Mouse (Mus musculus): Measurements from ENCODE around the gene Cdk5rap3. TPM values are rescaled to one million over a fixed set of nuclear protein-coding genes. Genes with fewer than 3 reads are reported as not detected.

Gene Cdk5rap3
- polyA plus RNA-seq, 1 experiment, result 55.7 TPM

- TF ChIP-seq CTCF (IDR thresholded peaks at IDR 0.05; ENCODE audit: borderline replicate concordance, insufficient read depth, low read length) (no peak), POLR2A (IDR thresholded peaks at IDR 0.05; ENCODE audit: low read depth, low read length) (no peak)
- no peak overlapping the region for H3K27ac ChIP-seq (ENCODE audit: insufficient read depth, low read length)
- H3K4me3 ChIP-seq (ENCODE audit: insufficient read depth, low read length), result no peak overlapping the region
- no peaks in the 10 kb centered on the region for H3K4me1 ChIP-seq (ENCODE audit: control insufficient read depth, insufficient read depth, low read length)
Measured at GRCm38 (mm10) chr11:96934921-96935356, 18.6 kb upstream of the Cdk5rap3 start.

- no peak overlapping the region for H3K4me3 ChIP-seq (ENCODE audit: insufficient read depth, low read length)
- TF ChIP-seq POLR2A (IDR thresholded peaks at IDR 0.05; ENCODE audit: low read depth, low read length), result no peak
- no peak for TF ChIP-seq CTCF (IDR thresholded peaks at IDR 0.05; ENCODE audit: borderline replicate concordance, insufficient read depth, low read length)
- H3K4me1 ChIP-seq (ENCODE audit: control insufficient read depth, insufficient read depth, low read length), result no peaks in the 10 kb centered on the region
- H3K27ac ChIP-seq (ENCODE audit: insufficient read depth, low read length), result no peak overlapping the region
Measured at GRCm38 (mm10) chr11:96933562-96934276, 17.4 kb upstream of the Cdk5rap3 start.

GRCm38 (mm10) chr11:96931327-96932062 lies 15.2 kb upstream of the Cdk5rap3 start:
- Histone ChIP-seq H3K4me3 (ENCODE audit: insufficient read depth, low read length) (no peak overlapping the region), H3K4me1 (ENCODE audit: control insufficient read depth, insufficient read depth, low read length) (no peaks in the 10 kb centered on the region), H3K27ac (ENCODE audit: insufficient read depth, low read length) (no peak overlapping the region)
- TF ChIP-seq CTCF (IDR thresholded peaks at IDR 0.05; ENCODE audit: borderline replicate concordance, insufficient read depth, low read length) (no peak), POLR2A (IDR thresholded peaks at IDR 0.05; ENCODE audit: low read depth, low read length) (no peak)

- Histone ChIP-seq H3K4me3 (ENCODE audit: insufficient read depth, low read length) (no peak overlapping the region), H3K4me1 (ENCODE audit: control insufficient read depth, insufficient read depth, low read length) (no peaks in the 10 kb centered on the region), H3K27ac (ENCODE audit: insufficient read depth, low read length) (no peak overlapping the region)
- no peak for TF ChIP-seq POLR2A (IDR thresholded peaks at IDR 0.05; ENCODE audit: low read depth, low read length)
- TF ChIP-seq CTCF (IDR thresholded peaks at IDR 0.05; ENCODE audit: borderline replicate concordance, insufficient read depth, low read length), result no peak
Measured at GRCm38 (mm10) chr11:96929766-96930331, 13.6 kb upstream of the Cdk5rap3 start.

GRCm38 (mm10) chr11:96929096-96929765 lies 12.9 kb upstream of the Cdk5rap3 start:
- no peak overlapping the region for H3K27ac ChIP-seq (ENCODE audit: insufficient read depth, low read length)
- TF ChIP-seq CTCF (IDR thresholded peaks at IDR 0.05; ENCODE audit: borderline replicate concordance, insufficient read depth, low read length) (no peak), POLR2A (IDR thresholded peaks at IDR 0.05; ENCODE audit: low read depth, low read length) (no peak)

GRCm38 (mm10) chr11:96928691-96929090 lies 12.4 kb upstream of the Cdk5rap3 start:
- H3K4me3 ChIP-seq (ENCODE audit: insufficient read depth, low read length), result no peak overlapping the region
- TF ChIP-seq CTCF (IDR thresholded peaks at IDR 0.05; ENCODE audit: borderline replicate concordance, insufficient read depth, low read length) (no peak), POLR2A (IDR thresholded peaks at IDR 0.05; ENCODE audit: low read depth, low read length) (no peak)
- no peaks in the 10 kb centered on the region for H3K4me1 ChIP-seq (ENCODE audit: control insufficient read depth, insufficient read depth, low read length)
- H3K27ac ChIP-seq (ENCODE audit: insufficient read depth, low read length), result no peak overlapping the region

More at GRCm38 (mm10) chr11:96929096-96929765, 12.9 kb upstream of the Cdk5rap3 start:
- Histone ChIP-seq H3K4me1 (ENCODE audit: control insufficient read depth, insufficient read depth, low read length) (no peaks in the 10 kb centered on the region), H3K4me3 (ENCODE audit: insufficient read depth, low read length) (no peak overlapping the region)

GRCm38 (mm10) chr11:96928088-96928487 lies 11.8 kb upstream of the Cdk5rap3 start, which contains the start of gene Prr15l:
Gene Prr15l (plus strand): TSS chr11:96928104.
- Histone ChIP-seq H3K4me3 (ENCODE audit: insufficient read depth, low read length) (no peak within 1 kb of the TSS), H3K27ac (ENCODE audit: insufficient read depth, low read length) (no peak within 1 kb of the TSS), H3K4me1 (ENCODE audit: control insufficient read depth, insufficient read depth, low read length) (no peaks in the 10 kb centered on the region)
- TF ChIP-seq CTCF (IDR thresholded peaks at IDR 0.05; ENCODE audit: borderline replicate concordance, insufficient read depth, low read length) (no peak), POLR2A (IDR thresholded peaks at IDR 0.05; ENCODE audit: low read depth, low read length) (no peak)

GRCm38 (mm10) chr11:96926587-96926986 lies 10.3 kb upstream of the Cdk5rap3 start:
- Histone ChIP-seq H3K27ac (ENCODE audit: insufficient read depth, low read length) (no peak overlapping the region), H3K4me1 (ENCODE audit: control insufficient read depth, insufficient read depth, low read length) (no peaks in the 10 kb centered on the region), H3K4me3 (ENCODE audit: insufficient read depth, low read length) (no peak overlapping the region)
- no peak for TF ChIP-seq POLR2A (IDR thresholded peaks at IDR 0.05; ENCODE audit: low read depth, low read length)
- TF ChIP-seq CTCF (IDR thresholded peaks at IDR 0.05; ENCODE audit: borderline replicate concordance, insufficient read depth, low read length), result no peak

GRCm38 (mm10) chr11:96925469-96926148 lies 9.3 kb upstream of the Cdk5rap3 start:
- TF ChIP-seq POLR2A (IDR thresholded peaks at IDR 0.05; ENCODE audit: low read depth, low read length) (no peak), CTCF (IDR thresholded peaks at IDR 0.05; ENCODE audit: borderline replicate concordance, insufficient read depth, low read length) (no peak)

More at GRCm38 (mm10) chr11:96925469-96926148, 9.3 kb upstream of the Cdk5rap3 start:
- H3K4me1 ChIP-seq (ENCODE audit: control insufficient read depth, insufficient read depth, low read length), result no peaks in the 10 kb centered on the region
- H3K4me3 ChIP-seq (ENCODE audit: insufficient read depth, low read length), result no peak overlapping the region
- no peak overlapping the region for H3K27ac ChIP-seq (ENCODE audit: insufficient read depth, low read length)

Data from embryonic fibroblast, embryonic 13.5 days (primary cell).